Mouse (Mus musculus): Measurements from ENCODE around the gene AC140267.1.

The AC140267.1 gene

GRCm38 (mm10) chr15:80266281-80266680 is 30.6 kb downstream of the AC140267.1 start:
- peak; percentile 93 to 95 for DNase-seq

- no peak for DNase-seq
These were observed 36.3 kb downstream of the AC140267.1 start for GRCm38 (mm10) chr15:80271858-80272396.

GRCm38 (mm10) chr15:80277107-80277506 is 41.5 kb downstream of the AC140267.1 start:
- peak; percentile 68 to 72 for DNase-seq

DNA sequence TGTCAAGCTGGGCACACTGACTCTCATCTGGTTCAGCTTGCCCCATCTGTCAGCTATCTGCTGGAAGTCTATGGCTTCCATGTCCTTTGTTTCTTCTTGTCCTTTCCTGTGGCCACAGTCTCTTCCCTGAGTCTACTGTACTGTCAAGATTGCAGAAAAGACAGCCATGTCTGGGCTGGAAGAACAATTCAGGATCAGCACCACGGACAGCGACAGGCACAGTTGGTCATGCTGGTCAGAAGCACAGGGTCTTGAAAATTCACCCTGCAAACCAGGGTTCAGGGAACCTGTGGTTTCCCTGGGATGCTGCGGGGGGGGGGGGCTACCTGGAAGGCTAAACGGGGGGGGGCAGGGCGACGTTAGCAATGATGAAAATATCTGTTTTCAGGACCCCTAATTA is 42.0 kb downstream of the AC140267.1 start:
- peak in 1 of 2 experiments; percentile 39 for DNase-seq

- peak; percentile 63 to 75 for DNase-seq
These were observed 42.6 kb downstream of the AC140267.1 start for GRCm38 (mm10) chr15:80278121-80278759.

- peak in 1 of 2 experiments; percentile 37 for DNase-seq
These were observed 43.4 kb downstream of the AC140267.1 start for GRCm38 (mm10) chr15:80279053-80279452.

GRCm38 (mm10) chr15:80280646-80281045 is 45.0 kb downstream of the AC140267.1 start:
- peak; percentile 66 to 81 for DNase-seq

All from cerebellum, postnatal 14 days (tissue).